Mouse (Mus musculus) brain, embryonic 14.5 days (tissue): Measurements from ENCODE around the gene Smoc1. TPM values are rescaled to one million over a fixed set of nuclear protein-coding genes. Genes with fewer than 3 reads are reported as not detected.

Source experiments
- DNase-seq: peaks from one replicate; pipeline ENCODE4 v3.0.0-alpha.2; 2011; ENCODE audit warnings: low read depth
- CTCF ChIP-seq: fragments of 200-500 bp; IDR thresholded peaks from 2 replicates; pipeline ENCODE4 v1.5.1; 2012; ENCODE audit warnings: inconsistent platforms, mild to moderate bottlenecking, moderate library complexity, borderline replicate concordance; ENCODE audit not compliant: insufficient read depth, insufficient read length; ENCODE audit errors: extremely low read depth
- POLR2A ChIP-seq: fragments of 200-500 bp; IDR thresholded peaks from 2 replicates; pipeline ENCODE4 v1.6.1; 2012; ENCODE audit warnings: mild to moderate bottlenecking, inconsistent platforms, borderline replicate concordance; ENCODE audit not compliant: poor library complexity, insufficient read depth, insufficient read length, severe bottlenecking; ENCODE audit errors: extremely low read depth
- polyA plus RNA-seq: library from polyadenylated mRNA; depleted of rRNA; stranded (reverse); fragments of >200 nt; gene quantifications from 2 replicates; pipeline ENCODE4 v1.2.3, GENCODE M21; 2012

Gene Smoc1
- polyA plus RNA-seq, 1 experiment = 40.0 TPM

GRCm38 (mm10) chr12:81147956-81148355, 121.3 kb downstream of the Smoc1 start:
- TF ChIP-seq CTCF = no peak
- no peak for DNase-seq

GRCm38 (mm10) chr12:81150917-81151316, 124.3 kb downstream of the Smoc1 start:
- TF ChIP-seq POLR2A (no peak), CTCF (no peak)
- DNase-seq = no peak

GRCm38 (mm10) chr12:81152082-81152481, 125.5 kb downstream of the Smoc1 start:
- no peak for TF ChIP-seq CTCF
- TF ChIP-seq POLR2A = no peak
- DNase-seq = no peak

- DNase-seq = no peak
- TF ChIP-seq POLR2A (no peak), CTCF (no peak)
Measured at GRCm38 (mm10) chr12:81155675-81156074, 129.1 kb downstream of the Smoc1 start.

GRCm38 (mm10) chr12:81156841-81157240, 130.2 kb downstream of the Smoc1 start:
- TF ChIP-seq CTCF = no peak
- no peak for TF ChIP-seq POLR2A
- DNase-seq = no peak

GRCm38 (mm10) chr12:81159947-81160346, 133.3 kb downstream of the Smoc1 start:
- DNase-seq = no peak
- TF ChIP-seq POLR2A (no peak), CTCF (no peak)

- TF ChIP-seq CTCF (no peak), POLR2A (no peak)
- DNase-seq = no peak
Measured at GRCm38 (mm10) chr12:81160425-81160824, 133.8 kb downstream of the Smoc1 start.

GRCm38 (mm10) chr12:81160831-81161230, 134.2 kb downstream of the Smoc1 start:
- TF ChIP-seq POLR2A (no peak), CTCF (peak; percentile 38)
- peak; percentile 24 for DNase-seq

GRCm38 (mm10) chr12:81161282-81161681, 134.7 kb downstream of the Smoc1 start:
- DNase-seq = no peak
- TF ChIP-seq CTCF = no peak
- no peak for TF ChIP-seq POLR2A

- no peak for DNase-seq
- no peak for TF ChIP-seq POLR2A
- no peak for TF ChIP-seq CTCF
Measured at GRCm38 (mm10) chr12:81163131-81163530, 136.5 kb downstream of the Smoc1 start.

GRCm38 (mm10) chr12:81163566-81163965, 137.0 kb downstream of the Smoc1 start:
- TF ChIP-seq POLR2A (no peak), CTCF (no peak)
- DNase-seq = no peak

- DNase-seq = peak; percentile 12
- no peak for TF ChIP-seq POLR2A
- no peak for TF ChIP-seq CTCF
Measured at GRCm38 (mm10) chr12:81166092-81166491, 139.5 kb downstream of the Smoc1 start.

GRCm38 (mm10) chr12:81166615-81167014, 140.0 kb downstream of the Smoc1 start:
- TF ChIP-seq CTCF = no peak
- no peak for TF ChIP-seq POLR2A
- DNase-seq = no peak
